Mouse (Mus musculus) thymus, postnatal 14 days (tissue): ENCODE results near the gene Cd59a.
"Not testable (repeated sequence)": the region's sequence is repeated elsewhere in the genome, so short reads cannot be mapped to it uniquely, and the experiment has no call there.

Source experiments
- DNase-seq: peaks from one replicate; pipeline ENCODE4 v3.0.0; 2021

Cd59a gene

GRCm38 (mm10) chr2:104095741-104096213, at the start of gene Cd59a:
Cd59a (plus strand) TSS chr2:104095801.
- DNase-seq, result peak; percentile 48

DNA sequence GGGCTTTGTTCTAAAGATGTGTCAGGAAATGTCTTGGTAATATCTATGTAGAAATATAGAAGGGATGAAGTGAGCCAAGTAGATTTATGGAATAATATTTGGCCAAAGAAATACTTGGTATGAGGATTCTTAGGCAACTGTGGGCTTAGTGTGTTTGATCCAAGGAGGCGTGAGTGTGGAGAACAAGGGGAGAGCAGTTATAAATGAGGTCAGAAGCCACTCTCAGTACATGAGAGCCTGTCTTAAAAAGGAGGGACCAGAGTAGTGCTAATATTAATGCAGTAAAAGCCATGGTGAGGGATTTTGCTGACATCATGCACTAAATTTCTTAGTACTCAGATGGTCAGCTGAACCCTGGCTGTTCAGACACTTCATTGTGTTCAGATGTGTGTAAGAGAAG, 37.2 kb upstream of the Cd59a start:
- DNase-seq, result no peak

GRCm38 (mm10) chr2:104058954-104059353, 36.6 kb upstream of the Cd59a start:
- DNase-seq, result no peak

DNA sequence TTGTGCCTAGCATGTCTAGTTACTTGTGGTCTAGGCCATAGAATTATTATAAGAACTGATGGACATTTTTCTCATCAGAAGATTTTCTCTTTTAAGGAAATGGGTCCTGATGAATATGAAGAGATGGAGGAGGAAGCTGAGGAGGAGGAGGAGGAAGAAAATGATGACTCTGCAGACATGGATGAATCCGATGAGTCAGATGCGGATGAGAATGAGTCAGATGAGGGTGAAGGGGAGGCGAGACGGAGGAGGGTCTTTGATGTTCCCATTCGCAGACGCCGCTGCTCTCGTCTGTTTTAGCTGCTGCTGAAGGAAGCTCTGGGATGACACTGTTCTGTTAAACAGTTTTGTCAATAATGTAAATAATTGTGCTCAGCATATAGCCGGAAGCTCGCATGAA, 35.8 kb upstream of the Cd59a start:
- no peak for DNase-seq

GRCm38 (mm10) chr2:104060996-104061395, 34.6 kb upstream of the Cd59a start:
- DNase-seq, result no peak

- no peak for DNase-seq
These were observed 32.9 kb upstream of the Cd59a start for GRCm38 (mm10) chr2:104062665-104063064.

- DNase-seq, result no peak
These were observed 31.4 kb upstream of the Cd59a start for GRCm38 (mm10) chr2:104064152-104064551.

DNA sequence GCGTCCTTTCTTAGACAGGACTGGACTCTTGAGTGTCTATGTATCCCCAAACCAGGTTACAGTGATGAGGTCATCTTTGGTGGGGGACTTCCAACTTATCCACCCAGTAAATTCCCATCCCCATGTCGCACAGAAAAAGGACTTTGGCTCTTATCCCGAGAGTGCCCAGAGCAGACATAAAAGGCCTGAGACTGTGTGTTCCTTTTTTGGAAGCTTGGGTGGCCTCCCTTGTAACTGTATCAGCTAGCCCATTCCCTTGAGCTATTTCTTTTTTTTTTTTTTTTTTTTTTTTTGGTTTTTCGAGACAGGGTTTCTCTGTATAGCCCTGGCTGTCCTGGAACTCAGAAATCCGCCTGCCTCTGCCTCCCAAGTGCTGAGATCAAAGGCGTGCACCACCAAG, 30.1 kb upstream of the Cd59a start, which contains the start of gene Gm10912:
Gene Gm10912, plus strand, starts transcription at position 301 of the 400 bp plus-strand sequence.
- not testable (repeated sequence) for DNase-seq

DNA sequence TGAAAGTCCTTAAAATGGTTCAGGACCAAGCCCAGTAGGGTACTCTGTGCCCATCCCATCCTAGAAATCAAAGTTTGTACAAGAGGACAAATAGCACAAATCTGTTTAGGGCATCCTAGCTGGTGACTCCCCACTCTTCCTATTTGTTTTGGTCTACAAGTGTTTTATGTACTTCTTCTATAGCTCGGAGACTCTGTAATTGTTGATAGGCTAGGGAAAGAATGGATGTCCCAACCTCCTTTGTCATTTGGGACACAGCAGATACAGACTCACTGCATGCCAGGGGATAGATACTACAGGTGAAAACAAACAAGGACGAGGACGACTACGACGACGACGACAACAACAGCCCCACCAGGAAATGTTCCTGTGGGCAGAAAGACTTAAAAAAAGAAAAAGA, 27.2 kb upstream of the Cd59a start, which contains the start of gene Gm10799:
Gene Gm10799, minus strand, starts transcription at position 101 of the 400 bp plus-strand sequence.
- not testable (repeated sequence) for DNase-seq

GRCm38 (mm10) chr2:104069704-104070185, 25.9 kb upstream of the Cd59a start, which contains the start of gene Cd59b:
Cd59b (plus strand) TSS chr2:104069849.
- peak; percentile 50 for DNase-seq

DNA sequence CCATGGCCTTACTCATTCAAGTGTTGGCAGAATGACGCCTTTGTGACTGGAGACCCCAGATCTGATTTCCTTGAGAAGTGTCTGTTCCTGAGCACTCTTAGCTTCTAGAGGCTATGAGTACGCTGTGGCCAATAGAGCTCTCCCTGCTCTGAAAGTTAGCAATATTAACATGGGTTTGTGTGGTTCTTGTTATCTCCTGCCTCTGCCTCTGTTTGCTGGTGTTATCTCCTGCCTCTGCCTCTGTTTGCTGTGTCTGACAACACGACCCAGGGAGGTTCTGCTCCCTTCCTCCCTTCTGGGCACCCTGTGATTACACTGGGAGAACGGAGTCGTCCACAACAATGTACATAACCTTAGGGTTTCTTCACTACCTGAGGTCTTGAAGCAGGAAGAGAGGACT, 17.3 kb upstream of the Cd59a start:
- DNase-seq, result not testable (repeated sequence)

- DNase-seq, result not testable (repeated sequence)
These were observed 14.1 kb upstream of the Cd59a start for GRCm38 (mm10) chr2:104081436-104082050.

GRCm38 (mm10) chr2:104082474-104082873, 13.1 kb upstream of the Cd59a start:
- DNase-seq, result no peak

DNA sequence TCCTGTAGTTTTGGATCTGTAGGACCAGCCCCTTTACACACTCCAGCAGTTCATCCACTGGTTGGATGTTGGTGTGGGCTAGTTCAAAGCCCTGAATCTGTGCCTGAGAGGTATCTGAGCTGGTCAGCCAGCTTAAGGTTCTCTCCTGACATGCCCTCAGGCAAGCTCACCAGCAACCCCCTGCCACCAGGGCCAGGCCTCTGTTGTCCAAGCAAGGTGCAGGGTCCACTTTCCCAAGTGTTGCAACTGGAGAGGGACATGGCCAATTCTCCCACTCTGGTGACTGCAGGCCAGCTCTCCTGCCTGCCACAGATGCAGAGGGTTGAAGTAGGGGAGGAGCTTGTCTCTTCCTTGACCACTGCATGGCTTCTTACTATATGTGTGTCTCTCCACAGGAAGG, 11.6 kb upstream of the Cd59a start:
- DNase-seq, result not testable (repeated sequence)

- not testable (repeated sequence) for DNase-seq
These were observed 8.0 kb upstream of the Cd59a start for GRCm38 (mm10) chr2:104087562-104087961.

DNA sequence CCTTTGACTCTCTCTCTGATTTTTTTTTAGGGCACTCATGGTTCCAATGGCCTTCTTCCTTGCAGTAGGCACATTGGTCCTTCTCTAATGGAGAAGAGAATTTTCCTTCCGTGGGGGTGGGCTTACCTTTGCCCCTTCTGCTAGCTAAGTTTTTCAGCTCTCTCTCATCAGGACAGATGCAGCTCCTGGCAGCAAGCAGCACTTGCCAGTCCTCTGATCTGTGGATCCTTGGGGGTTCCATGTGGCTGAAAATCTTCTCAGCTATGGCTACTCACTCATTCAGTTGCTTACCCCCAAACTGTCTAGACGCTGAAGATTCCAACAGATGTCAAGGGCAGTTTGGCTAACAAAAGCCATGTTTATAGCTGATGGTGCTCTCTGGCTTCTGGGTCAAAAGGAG, 2.3 kb upstream of the Cd59a start:
- no peak for DNase-seq

DNA sequence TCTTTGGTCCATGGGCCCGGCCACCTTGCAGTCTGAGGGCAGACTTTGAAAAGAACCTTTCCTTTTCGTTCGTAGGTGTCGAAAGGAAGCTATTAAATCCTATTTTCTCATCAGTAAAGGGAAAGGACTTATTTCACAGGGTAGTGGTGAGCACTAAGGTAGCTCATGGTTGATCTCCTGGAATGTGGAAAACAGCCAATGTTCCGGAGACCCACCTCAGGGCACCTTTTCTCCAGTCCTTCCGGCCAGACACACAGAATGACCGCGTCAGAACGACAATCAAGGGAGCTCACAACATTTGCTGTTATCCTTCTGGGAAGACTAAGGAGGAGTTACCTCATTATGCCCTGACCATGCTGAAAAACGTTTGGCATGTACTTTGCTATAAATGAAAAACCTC, 655 bp downstream of the Cd59a start:
- no peak for DNase-seq

DNA sequence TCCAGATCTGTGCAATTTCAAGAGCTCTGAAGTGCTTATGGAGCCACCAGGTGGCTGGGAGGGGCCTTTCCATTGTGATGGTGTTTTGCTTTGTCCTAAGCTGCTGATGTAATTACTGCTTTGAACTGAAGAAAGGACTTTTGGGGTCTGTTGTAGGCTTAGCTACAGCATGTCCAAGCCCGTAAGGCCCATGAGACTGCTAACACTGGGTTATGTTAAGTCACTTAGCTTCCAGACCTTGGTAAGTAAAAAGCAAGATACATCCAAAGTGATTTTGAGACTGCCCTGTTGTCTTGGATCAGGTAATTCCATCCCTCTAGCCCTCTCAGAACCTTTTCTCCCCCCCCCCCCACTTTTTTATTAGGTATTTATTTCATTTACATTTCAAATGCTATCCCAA, 1.2 kb downstream of the Cd59a start:
- not testable (repeated sequence) for DNase-seq

- DNase-seq, result not testable (repeated sequence)
These were observed 1.8 kb downstream of the Cd59a start for GRCm38 (mm10) chr2:104097396-104097795.

- DNase-seq, result no peak
These were observed 3.1 kb downstream of the Cd59a start for GRCm38 (mm10) chr2:104098529-104099230.

DNA sequence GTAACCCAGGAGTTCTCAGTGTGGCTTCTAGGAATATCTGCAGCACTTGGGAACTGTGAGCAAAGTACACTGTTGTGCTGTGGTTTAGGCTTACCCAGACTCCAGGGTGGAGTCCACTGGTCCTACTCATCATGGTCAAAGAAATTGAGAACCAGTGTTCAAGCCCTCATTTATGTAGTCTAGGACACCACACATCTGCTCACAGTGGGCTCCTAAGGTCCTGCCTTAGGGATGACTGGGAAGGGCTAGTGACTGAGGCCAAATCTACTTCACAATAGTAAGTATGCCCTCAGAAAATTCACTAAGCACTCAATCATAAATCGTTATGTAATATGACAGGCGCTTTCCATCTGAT, 3.6 kb downstream of the Cd59a start:
- no peak for DNase-seq

DNA sequence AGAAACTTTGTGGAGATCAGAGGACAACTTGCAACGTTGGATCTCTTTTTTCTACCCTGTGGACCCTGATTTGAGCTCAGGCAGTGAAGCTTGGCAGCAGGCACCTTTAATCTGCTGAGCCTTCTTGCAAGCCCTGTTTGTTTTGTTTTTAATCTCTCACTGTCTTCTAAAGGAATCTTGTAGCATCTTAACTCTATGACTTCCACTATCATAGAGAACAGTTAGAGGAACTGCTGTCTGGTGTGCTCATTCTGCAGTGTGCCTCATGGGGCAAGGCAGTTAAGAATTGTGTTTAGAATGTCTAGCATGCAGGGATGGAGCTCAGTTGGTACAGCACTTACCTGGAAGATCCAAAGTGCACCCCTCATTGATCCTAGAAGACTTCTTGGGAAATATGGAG, 4.3 kb downstream of the Cd59a start:
- DNase-seq, result no peak

- no peak for DNase-seq
These were observed 9.2 kb downstream of the Cd59a start for GRCm38 (mm10) chr2:104104800-104105199.

DNA sequence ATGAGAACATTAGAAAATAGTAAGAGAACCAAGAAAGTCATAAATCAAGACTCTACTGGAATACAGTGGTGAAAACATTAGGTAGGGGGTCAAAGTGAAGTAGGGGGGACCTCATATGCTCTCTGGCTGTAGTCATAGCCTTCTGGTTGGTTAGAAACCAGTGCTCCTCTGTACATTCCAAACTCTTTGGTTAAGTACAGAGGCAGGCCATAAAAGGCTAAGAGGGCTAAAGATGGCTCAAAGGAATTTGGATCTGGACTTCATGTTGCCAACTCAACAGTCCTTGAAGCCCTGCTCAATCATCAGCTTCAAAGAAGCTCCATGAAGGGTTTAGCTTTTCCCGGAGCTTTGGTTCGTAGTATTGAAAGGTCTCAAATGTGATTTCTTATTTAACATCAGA, 13.4 kb downstream of the Cd59a start:
- not testable (repeated sequence) for DNase-seq
